Mouse (Mus musculus) bone marrow, adult 2 months (tissue): ENCODE measurements around the gene Zfp661. TPM values are rescaled to one million over a fixed set of nuclear protein-coding genes. Genes with fewer than 3 reads are reported as not detected.

Source experiments
- H3K27ac ChIP-seq: fragments of 200-500 bp; 2 replicates; pipeline ENCODE4 v1.5.1; 2012; ENCODE audit warnings: low read depth, mild to moderate bottlenecking, control low read depth, inconsistent platforms, low read length; ENCODE audit not compliant: control insufficient read depth, poor library complexity, insufficient read depth
- H3K4me1 ChIP-seq: fragments of 200-500 bp; 2 replicates; pipeline ENCODE4 v1.6.1; 2011; ENCODE audit warnings: low read length; ENCODE audit not compliant: control insufficient read depth, insufficient read depth
- H3K4me3 ChIP-seq: fragments of 200-500 bp; replicated peaks from 2 replicates; pipeline ENCODE3; 2011; ENCODE audit warnings: mild to moderate bottlenecking, low read depth, low read length, control low read depth; ENCODE audit not compliant: control insufficient read depth
- CTCF ChIP-seq: fragments of 200-500 bp; IDR thresholded peaks from 2 replicates; pipeline ENCODE4 v1.5.1; 2011; ENCODE audit warnings: low read length, control low read depth; ENCODE audit not compliant: control insufficient read depth, insufficient read depth
- POLR2A ChIP-seq: fragments of 200-500 bp; IDR thresholded peaks from 2 replicates; pipeline ENCODE4 v1.6.1; 2011; ENCODE audit warnings: low read depth, mild to moderate bottlenecking, control low read depth, low read length, borderline replicate concordance; ENCODE audit not compliant: control insufficient read depth
- WGBS: fragments of 180-500 bp; shearing (Covaris S2); methylation state at CpG from one replicate; pipeline ENCODE4 v1.1.7; 2018; 5-methylcytosine and 5-hydroxymethylcytosine counted together
- polyA plus RNA-seq: library from polyadenylated mRNA; stranded (reverse); fragments of >200 nt; gene quantifications from 2 replicates; pipeline ENCODE4 v1.2.4, GENCODE M21; 2011; ENCODE audit warnings: low replicate concordance; ENCODE audit not compliant: missing spikeins, insufficient read depth, insufficient read length

Zfp661 gene
- polyA plus RNA-seq, 1 experiment, result 1.0 TPM

DNA sequence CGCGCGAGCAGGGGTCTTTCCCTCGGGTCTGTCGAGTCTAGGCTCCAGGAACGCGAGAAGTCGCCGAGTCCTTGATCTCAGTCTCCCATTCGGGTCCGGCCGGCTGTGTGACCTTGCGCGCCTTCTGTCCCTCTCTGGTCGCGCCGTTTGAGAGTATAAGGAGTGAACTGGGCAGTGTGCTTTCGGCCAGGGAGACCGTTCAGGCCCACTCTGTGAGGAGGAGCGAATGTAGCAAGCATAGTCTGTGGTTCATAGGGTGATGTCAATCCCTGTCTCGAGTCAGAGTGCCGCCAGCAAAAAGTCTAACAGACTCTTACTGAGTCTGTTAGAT lies 585 bp upstream of the Zfp661 start:
- 1% methylated on average over 22 of the region's 22 CpGs for WGBS
- H3K4me3 ChIP-seq, result peak overlapping the region; percentile 84
- TF ChIP-seq POLR2A, result no peak
- no peak for TF ChIP-seq CTCF
- H3K4me1 ChIP-seq, result peaks cover 3% of the 10 kb centered on the region; the same call in 1 of the 2 replicates
- peak overlapping the region; percentile 92; the same call in 1 of the 2 replicates for H3K27ac ChIP-seq

DNA sequence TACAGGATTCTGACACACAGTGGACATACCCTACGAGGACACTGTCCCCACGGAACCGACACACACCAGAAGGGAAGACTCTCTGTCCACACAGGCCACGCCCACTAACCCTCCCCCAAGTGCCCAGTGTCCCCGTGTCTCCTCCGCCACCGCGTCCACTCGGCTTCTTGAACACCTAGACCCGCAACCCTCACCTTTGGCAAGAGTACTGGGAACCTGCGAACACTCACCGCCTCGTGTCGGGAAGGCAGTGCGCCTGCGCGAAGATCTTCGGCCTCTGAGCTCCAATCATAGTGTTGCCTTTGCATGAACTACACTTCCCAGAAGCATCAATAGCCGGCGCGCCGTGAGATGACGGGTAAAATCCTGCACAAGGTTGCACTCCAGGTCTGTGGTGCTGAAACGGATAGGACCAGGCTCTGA lies 2.4 kb downstream of the Zfp661 start:
- no peak overlapping the region for H3K27ac ChIP-seq
- TF ChIP-seq POLR2A, result peak; percentile 57; the same call in 1 of the 2 replicates
- no peak for TF ChIP-seq CTCF
- WGBS, result under 1% methylated on average over 24 of the region's 24 CpGs
- H3K4me3 ChIP-seq, result peak overlapping the region; percentile 91
- peaks cover 3% of the 10 kb centered on the region; the same call in 1 of the 2 replicates for H3K4me1 ChIP-seq

GRCm38 (mm10) chr2:127573322-127573721 lies 13.6 kb downstream of the Zfp661 start:
- no peak for TF ChIP-seq CTCF
- no peak for TF ChIP-seq POLR2A
- no peak overlapping the region for H3K27ac ChIP-seq
- H3K4me3 ChIP-seq, result no peak overlapping the region
- WGBS, result 72% methylated on average over 1 of the region's 1 CpGs
- no peaks in the 10 kb centered on the region for H3K4me1 ChIP-seq

DNA sequence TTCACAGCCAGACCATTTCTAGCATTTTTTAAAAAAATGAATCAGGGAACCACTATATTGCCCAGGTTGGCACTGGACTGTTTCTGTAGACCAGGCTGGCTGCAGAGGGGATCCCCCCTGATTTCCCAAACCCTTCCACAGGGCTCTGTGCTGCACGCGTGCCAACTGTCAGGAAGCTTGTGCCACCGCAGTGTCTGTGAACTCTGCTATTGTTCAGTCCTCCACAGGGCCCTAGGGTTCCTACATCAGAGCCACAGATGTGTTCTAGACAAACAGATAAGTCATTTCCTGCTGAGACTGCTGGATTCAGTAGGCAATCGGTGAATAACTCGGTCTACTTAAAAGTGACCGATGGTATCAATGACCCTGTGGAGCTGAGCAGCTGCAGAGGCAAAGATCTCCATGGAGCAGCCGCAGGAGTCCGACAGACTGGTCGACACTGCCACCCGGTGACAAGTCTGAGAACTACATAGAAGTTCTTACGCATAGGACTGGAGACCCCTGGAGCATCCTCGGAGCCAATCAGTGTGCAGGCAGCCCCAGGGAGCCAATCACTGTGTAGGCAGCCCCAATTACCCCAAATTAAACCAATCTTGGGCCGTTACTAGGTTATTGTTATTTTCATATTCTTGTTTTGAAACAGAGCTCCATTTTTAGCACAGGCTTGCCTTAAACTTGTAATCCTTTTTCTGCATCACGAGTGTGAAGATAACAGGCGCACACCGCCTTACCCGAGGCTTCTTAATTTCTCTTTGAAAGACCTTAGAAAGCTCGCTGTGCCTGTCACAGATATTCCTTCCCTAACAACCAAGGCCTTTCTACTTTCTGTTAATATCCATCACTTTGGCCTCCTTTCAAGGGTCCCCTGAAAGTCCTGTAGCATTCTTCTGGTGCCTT lies 27.6 kb downstream of the Zfp661 start:
- WGBS, result 13% methylated on average over 18 of the region's 18 CpGs
- TF ChIP-seq CTCF (peak; percentile 75), POLR2A (no peak)
- Histone ChIP-seq H3K27ac (no peak overlapping the region), H3K4me1 (no peaks in the 10 kb centered on the region), H3K4me3 (no peak overlapping the region)

DNA sequence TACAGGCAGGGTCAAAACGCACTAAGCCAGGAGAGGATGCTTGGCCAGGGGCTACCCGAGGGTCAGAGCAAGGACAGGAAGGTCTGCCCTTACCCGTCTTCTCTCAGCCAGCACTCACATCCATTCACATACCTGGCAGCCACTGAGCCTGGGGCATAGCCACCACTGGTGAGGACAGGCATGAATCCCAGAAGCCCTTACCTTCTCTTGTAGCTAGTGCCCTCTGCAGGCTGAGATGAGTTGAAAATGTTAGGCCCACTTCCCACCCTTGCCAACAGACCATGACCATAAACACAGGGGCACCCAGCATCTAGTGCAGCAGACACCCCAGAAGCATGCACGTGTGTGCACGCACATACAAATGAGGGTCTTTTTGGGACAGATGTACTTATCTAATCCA lies 35.8 kb downstream of the Zfp661 start:
- H3K4me1 ChIP-seq, result no peaks in the 10 kb centered on the region
- H3K27ac ChIP-seq, result no peak overlapping the region
- WGBS, result 69% methylated on average over 5 of the region's 5 CpGs
- H3K4me3 ChIP-seq, result no peak overlapping the region
- TF ChIP-seq POLR2A, result no peak
- no peak for TF ChIP-seq CTCF

GRCm38 (mm10) chr2:127550446-127550845 lies 36.4 kb downstream of the Zfp661 start:
- TF ChIP-seq POLR2A (no peak), CTCF (no peak)
- Histone ChIP-seq H3K4me1 (no peaks in the 10 kb centered on the region), H3K4me3 (no peak overlapping the region), H3K27ac (no peak overlapping the region)
- WGBS, result 57% methylated on average over 1 of the region's 1 CpGs

GRCm38 (mm10) chr2:127549711-127550110 lies 37.2 kb downstream of the Zfp661 start:
- H3K4me1 ChIP-seq, result no peaks in the 10 kb centered on the region
- no peak overlapping the region for H3K27ac ChIP-seq
- TF ChIP-seq CTCF, result no peak
- no peak for TF ChIP-seq POLR2A
- no peak overlapping the region for H3K4me3 ChIP-seq

GRCm38 (mm10) chr2:127548342-127549074 lies 38.4 kb downstream of the Zfp661 start:
- no peak for TF ChIP-seq CTCF
- no peak for TF ChIP-seq POLR2A
- Histone ChIP-seq H3K4me1 (no peaks in the 10 kb centered on the region), H3K27ac (no peak overlapping the region), H3K4me3 (no peak overlapping the region)
- 72% methylated on average over 5 of the region's 5 CpGs for WGBS

DNA sequence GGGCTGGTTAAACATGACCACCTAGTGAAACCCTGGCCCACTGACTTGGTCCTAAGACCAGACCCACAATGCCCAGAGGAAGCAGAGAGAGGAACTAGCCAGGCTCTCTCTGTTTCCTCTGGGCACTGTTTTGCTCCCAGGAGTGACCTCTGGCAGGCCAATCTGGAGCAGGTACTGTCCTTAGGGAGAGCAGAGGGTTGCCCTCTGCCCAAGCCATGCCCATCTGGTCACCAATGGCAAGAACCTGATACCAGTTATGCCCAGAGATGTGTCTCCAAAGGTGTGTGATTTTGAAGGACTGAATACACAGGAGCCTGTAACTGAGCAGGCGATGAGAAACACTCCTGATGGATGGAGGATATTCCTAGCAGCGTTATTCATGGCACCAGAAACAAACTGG lies 45.2 kb downstream of the Zfp661 start:
- H3K4me1 ChIP-seq, result no peaks in the 10 kb centered on the region
- H3K27ac ChIP-seq, result no peak overlapping the region
- H3K4me3 ChIP-seq, result no peak overlapping the region
- WGBS, result 83% methylated on average over 2 of the region's 2 CpGs
- no peak for TF ChIP-seq CTCF
- TF ChIP-seq POLR2A, result no peak
